Mouse (Mus musculus): ENCODE results near the gene Arl6ip1. TPM values are rescaled to one million over a fixed set of nuclear protein-coding genes. Genes with fewer than 3 reads are reported as not detected.

The Arl6ip1 gene
- polyA plus RNA-seq, 1 experiment from 2014 or later = 505 TPM

DNA sequence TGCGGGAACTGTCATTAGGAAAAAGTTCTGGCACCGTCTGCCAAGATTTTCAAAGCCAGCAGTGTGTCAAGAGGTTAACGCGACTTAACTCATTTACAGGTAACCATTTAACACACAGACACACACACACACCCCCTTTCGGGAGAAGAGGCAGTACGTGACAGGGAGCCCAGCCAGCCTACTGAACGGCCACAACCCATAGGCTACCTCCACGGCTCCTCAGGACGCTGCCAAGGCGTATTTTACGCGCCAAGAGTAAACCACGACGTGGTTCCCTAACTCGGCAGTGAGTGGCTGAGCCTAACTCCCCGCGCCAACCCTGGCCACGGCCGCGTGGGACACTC lies 14.0 kb downstream of the Arl6ip1 start:
- H3K9ac ChIP-seq (replicated peaks) = peak overlapping the region; percentile 96
- H3K27me3 ChIP-seq = no peaks in the 10 kb centered on the region
- H3K9me3 ChIP-seq = no peaks in the 10 kb centered on the region
- ATAC-seq (ENCODE audit: low FRiP score, low read depth) = no peak
- peaks cover 66% of the 10 kb centered on the region for H3K36me3 ChIP-seq
- H3K4me1 ChIP-seq = peaks cover 51% of the 10 kb centered on the region
- peak overlapping the region; percentile 84 for H3K27ac ChIP-seq (replicated peaks)
- 1% methylated on average over 20 of the region's 20 CpGs for WGBS
- peak overlapping the region; percentile 92 for H3K4me2 ChIP-seq (replicated peaks)
- peak overlapping the region; percentile 94 for H3K4me3 ChIP-seq

- Histone ChIP-seq H3K4me3 (peak overlapping the region; percentile 94), H3K9ac (replicated peaks) (peak overlapping the region; percentile 96; the same call in 1 of the 2 replicates), H3K9me3 (no peaks in the 10 kb centered on the region), H3K4me1 (peaks cover 52% of the 10 kb centered on the region), H3K27me3 (no peaks in the 10 kb centered on the region), H3K36me3 (peaks cover 66% of the 10 kb centered on the region), H3K27ac (replicated peaks) (no peak overlapping the region), H3K4me2 (replicated peaks) (peak overlapping the region; percentile 92)
- ATAC-seq (ENCODE audit: low FRiP score, low read depth) = no peak
- whole genome bisulfite sequencing = 76% methylated on average over 5 of the region's 5 CpGs
Measured at GRCm38 (mm10) chr7:118113541-118114297, 15.7 kb downstream of the Arl6ip1 start.

GRCm38 (mm10) chr7:118111128-118111527 lies 18.3 kb downstream of the Arl6ip1 start:
- Histone ChIP-seq H3K4me2 (replicated peaks) (0 out of 2 replicates have a peak overlapping the region, but pooled peaks have one; percentile 92), H3K4me3 (0 out of 2 replicates have a peak overlapping the region, but pooled peaks have one; percentile 13)
- WGBS = 90% methylated on average over 3 of the region's 3 CpGs

GRCm38 (mm10) chr7:118107671-118108070 lies 21.8 kb downstream of the Arl6ip1 start:
- Histone ChIP-seq H3K4me1 (peaks cover 22% of the 10 kb centered on the region), H3K36me3 (peaks cover 83% of the 10 kb centered on the region), H3K9ac (replicated peaks) (no peak overlapping the region), H3K4me3 (no peak overlapping the region), H3K27me3 (no peaks in the 10 kb centered on the region), H3K4me2 (replicated peaks) (no peak overlapping the region), H3K27ac (replicated peaks) (no peak overlapping the region), H3K9me3 (no peaks in the 10 kb centered on the region)
- WGBS = 71% methylated on average over 1 of the region's 1 CpGs
- no peak for ATAC-seq (ENCODE audit: low FRiP score, low read depth)

More at GRCm38 (mm10) chr7:118111128-118111527, 18.3 kb downstream of the Arl6ip1 start:
- no peak overlapping the region for H3K27ac ChIP-seq (replicated peaks)
- peaks cover 85% of the 10 kb centered on the region for H3K36me3 ChIP-seq
- H3K9ac ChIP-seq (replicated peaks) = no peak overlapping the region
- H3K27me3 ChIP-seq = no peaks in the 10 kb centered on the region
- H3K9me3 ChIP-seq = no peaks in the 10 kb centered on the region
- H3K4me1 ChIP-seq = peaks cover 48% of the 10 kb centered on the region
- ATAC-seq (ENCODE audit: low FRiP score, low read depth) = no peak

DNA sequence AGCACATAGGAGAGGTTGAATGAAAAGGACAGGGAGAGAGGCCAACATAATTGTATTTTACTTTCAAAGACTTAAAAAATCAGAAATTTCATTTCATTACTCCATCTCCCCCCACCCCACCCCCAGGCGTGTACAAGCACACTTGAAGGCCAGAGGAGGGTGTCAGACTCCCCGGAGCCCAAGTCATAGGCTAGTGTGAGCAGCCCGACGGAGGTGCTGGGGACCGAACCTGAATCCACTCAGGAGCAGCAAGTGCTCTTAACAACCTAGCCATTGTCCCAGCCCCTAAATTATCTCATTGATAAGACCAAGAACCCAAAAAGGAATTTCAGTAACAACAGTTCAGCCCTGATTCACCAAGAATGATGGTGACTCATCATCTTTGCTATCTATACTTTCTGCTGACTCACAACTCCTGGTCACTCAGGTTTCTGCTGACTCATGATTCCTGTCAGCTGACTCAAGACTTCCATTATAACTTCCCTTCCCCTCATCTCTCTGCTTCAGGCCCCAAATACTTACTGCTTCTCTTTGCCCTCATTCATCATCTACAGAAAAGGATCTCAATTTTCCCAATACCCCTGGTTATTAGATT lies 24.9 kb downstream of the Arl6ip1 start:
- no peak for ATAC-seq (ENCODE audit: low FRiP score, low read depth)
- Histone ChIP-seq H3K9me3 (no peaks in the 10 kb centered on the region), H3K36me3 (peaks cover 52% of the 10 kb centered on the region), H3K4me2 (replicated peaks) (no peak overlapping the region), H3K9ac (replicated peaks) (no peak overlapping the region), H3K27ac (replicated peaks) (no peak overlapping the region), H3K4me1 (no peaks in the 10 kb centered on the region), H3K4me3 (no peak overlapping the region), H3K27me3 (no peaks in the 10 kb centered on the region)
- 76% methylated on average over 5 of the region's 5 CpGs for WGBS

DNA sequence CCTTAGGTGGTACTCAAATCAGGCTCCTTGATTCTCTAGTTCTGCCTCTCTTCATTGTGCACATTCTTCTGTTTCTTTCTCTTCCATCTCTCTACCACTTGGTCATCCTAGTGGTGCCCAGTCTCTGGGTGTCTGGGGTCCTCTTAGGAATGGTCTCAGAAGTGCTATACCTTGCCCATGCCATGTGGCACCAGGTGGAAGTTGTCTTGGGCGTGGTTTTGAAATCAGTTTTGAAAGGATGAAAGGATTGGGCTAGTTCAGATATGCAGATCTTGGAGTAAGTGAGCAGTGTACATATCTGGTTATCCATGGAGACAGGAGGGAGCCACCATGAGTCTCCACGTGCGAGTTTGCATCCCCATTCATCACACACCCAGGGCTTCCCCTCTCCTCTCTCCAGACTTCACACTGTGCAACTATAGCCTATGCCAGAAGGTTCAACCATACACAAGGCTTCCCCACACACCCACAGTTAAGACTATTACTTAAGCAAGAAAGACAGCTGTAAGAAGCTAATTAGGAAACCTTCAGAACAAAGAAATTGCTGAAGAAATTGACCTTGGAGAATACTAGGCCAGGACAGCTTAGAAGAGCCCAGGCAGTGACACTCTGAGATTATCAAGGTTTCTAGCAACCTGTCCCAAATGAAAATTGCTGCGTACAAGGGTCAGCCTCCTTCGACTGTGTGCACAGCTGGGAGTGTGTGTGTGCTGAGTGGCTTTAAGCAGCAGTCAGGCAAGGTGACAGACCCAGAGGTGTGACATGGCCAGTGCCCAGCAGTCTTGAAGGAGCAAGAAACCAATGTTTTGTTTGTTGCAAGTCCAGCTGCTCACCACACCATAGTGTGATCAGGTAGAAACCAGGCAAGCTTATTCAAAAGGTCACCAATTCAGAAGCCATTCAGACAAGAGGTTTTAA lies 25.7 kb downstream of the Arl6ip1 start:
- Histone ChIP-seq H3K4me1 (no peaks in the 10 kb centered on the region), H3K27me3 (no peaks in the 10 kb centered on the region), H3K4me2 (replicated peaks) (no peak overlapping the region), H3K9me3 (no peaks in the 10 kb centered on the region), H3K9ac (replicated peaks) (no peak overlapping the region), H3K36me3 (peaks cover 44% of the 10 kb centered on the region), H3K27ac (replicated peaks) (0 out of 2 replicates have a peak overlapping the region, but pooled peaks have one; percentile 15), H3K4me3 (no peak overlapping the region)
- ATAC-seq (ENCODE audit: low FRiP score, low read depth) = no peak
- 45% methylated on average over 5 of the region's 5 CpGs for WGBS

DNA sequence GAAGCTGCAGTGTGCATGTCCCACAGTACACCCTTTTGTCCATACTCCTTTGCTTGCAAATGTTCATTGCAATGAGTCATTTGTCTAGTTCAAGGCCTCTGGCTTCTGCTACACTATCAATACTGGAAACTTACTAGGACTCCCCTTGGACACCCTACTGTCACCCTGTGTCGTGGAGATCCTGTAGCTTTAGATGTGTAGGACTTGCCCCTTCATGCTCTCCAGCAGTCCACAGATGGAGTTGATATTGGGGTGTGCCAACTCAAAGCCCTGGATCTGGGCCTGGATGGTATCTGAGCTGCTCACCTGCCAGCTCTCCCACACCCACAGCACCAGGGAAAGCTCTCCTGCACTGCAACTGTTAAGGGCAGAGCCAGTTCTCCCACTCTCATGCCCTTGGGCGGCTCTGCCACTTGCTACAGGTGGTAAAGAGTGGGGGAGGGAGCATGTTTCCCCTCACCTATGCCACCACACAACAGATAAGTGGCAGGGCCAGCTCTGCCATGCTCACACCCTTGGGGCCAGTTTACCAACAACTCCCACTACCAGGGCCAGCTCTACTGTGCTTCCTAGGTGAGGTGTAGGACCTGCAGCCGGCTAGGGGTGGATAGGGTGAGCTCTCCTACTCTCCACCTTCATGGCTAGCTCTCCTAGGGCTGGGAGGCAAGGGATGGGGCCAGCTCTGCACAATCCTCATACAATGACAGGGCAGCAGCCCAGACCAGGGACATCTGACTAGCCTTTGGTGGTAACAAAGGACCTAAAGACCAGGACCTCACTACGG lies 26.6 kb downstream of the Arl6ip1 start:
- H3K4me1 ChIP-seq = no peaks in the 10 kb centered on the region
- peaks cover 35% of the 10 kb centered on the region for H3K36me3 ChIP-seq
- WGBS = 51% methylated on average over 4 of the region's 4 CpGs
- H3K4me2 ChIP-seq (replicated peaks) = no peak overlapping the region
- ATAC-seq (ENCODE audit: low FRiP score, low read depth) = peak; percentile 51
- H3K9me3 ChIP-seq = no peaks in the 10 kb centered on the region
- 0 out of 2 replicates have a peak overlapping the region, but pooled peaks have one; percentile 15 for H3K27ac ChIP-seq (replicated peaks)
- no peaks in the 10 kb centered on the region for H3K27me3 ChIP-seq
- H3K9ac ChIP-seq (replicated peaks) = no peak overlapping the region
- no peak overlapping the region for H3K4me3 ChIP-seq

GRCm38 (mm10) chr7:118102231-118102630 lies 27.2 kb downstream of the Arl6ip1 start:
- no peaks in the 10 kb centered on the region for H3K27me3 ChIP-seq
- no peak overlapping the region for H3K9ac ChIP-seq (replicated peaks)
- H3K4me3 ChIP-seq = no peak overlapping the region
- H3K36me3 ChIP-seq = peaks cover 29% of the 10 kb centered on the region
- H3K4me1 ChIP-seq = no peaks in the 10 kb centered on the region
- 49% methylated on average over 4 of the region's 4 CpGs for WGBS
- H3K9me3 ChIP-seq = no peaks in the 10 kb centered on the region
- no peak overlapping the region for H3K27ac ChIP-seq (replicated peaks)
- no peak overlapping the region for H3K4me2 ChIP-seq (replicated peaks)
- 0 out of 2 replicates have a peak, but pooled peaks have one; percentile 5 for ATAC-seq (ENCODE audit: low FRiP score, low read depth)

DNA sequence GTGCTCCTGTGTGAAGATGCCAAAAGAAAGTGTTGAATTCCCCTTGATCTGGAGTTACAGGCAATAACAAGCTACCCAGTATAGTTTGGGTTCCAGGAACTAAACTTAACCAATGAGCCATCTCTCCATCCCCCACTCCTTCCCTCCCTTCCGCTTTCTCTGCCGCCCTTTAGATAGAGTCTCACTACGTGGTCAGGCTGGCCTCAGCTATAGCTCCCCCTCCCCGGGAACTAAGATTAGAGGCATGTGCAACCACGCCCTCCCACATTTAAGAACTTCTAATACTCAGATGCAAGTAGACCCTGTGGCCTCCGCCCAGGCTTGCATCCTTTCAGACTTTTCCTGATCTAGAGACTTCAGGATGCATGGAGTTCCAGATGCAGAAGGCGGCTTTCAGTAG lies 31.8 kb downstream of the Arl6ip1 start:
- 73% methylated on average over 7 of the region's 7 CpGs for WGBS
- Histone ChIP-seq H3K4me3 (no peak overlapping the region), H3K9me3 (no peaks in the 10 kb centered on the region), H3K27ac (replicated peaks) (no peak overlapping the region), H3K36me3 (no peaks in the 10 kb centered on the region), H3K4me2 (replicated peaks) (no peak overlapping the region), H3K9ac (replicated peaks) (no peak overlapping the region), H3K4me1 (no peaks in the 10 kb centered on the region; the same call in 1 of the 2 replicates), H3K27me3 (no peaks in the 10 kb centered on the region)
- no peak for ATAC-seq (ENCODE audit: low FRiP score, low read depth)

GRCm38 (mm10) chr7:118079987-118080386 lies 49.5 kb downstream of the Arl6ip1 start:
- H3K27ac ChIP-seq (replicated peaks) = no peak overlapping the region
- H3K36me3 ChIP-seq = no peaks in the 10 kb centered on the region
- H3K4me2 ChIP-seq (replicated peaks) = no peak overlapping the region
- no peak overlapping the region for H3K4me3 ChIP-seq
- no peak overlapping the region for H3K9ac ChIP-seq (replicated peaks)
- H3K9me3 ChIP-seq = no peaks in the 10 kb centered on the region
- H3K4me1 ChIP-seq = no peaks in the 10 kb centered on the region
- ATAC-seq (ENCODE audit: low FRiP score, low read depth) = no peak
- H3K27me3 ChIP-seq = no peaks in the 10 kb centered on the region
- 90% methylated on average over 4 of the region's 4 CpGs for WGBS

GRCm38 (mm10) chr7:118079097-118079496 lies 50.4 kb downstream of the Arl6ip1 start:
- no peaks in the 10 kb centered on the region for H3K4me1 ChIP-seq
- no peak overlapping the region for H3K27ac ChIP-seq (replicated peaks)
- 88% methylated on average over 5 of the region's 5 CpGs for WGBS
- no peaks in the 10 kb centered on the region for H3K9me3 ChIP-seq
- no peaks in the 10 kb centered on the region for H3K36me3 ChIP-seq
- H3K9ac ChIP-seq (replicated peaks) = no peak overlapping the region
- H3K27me3 ChIP-seq = no peaks in the 10 kb centered on the region
- no peak overlapping the region for H3K4me2 ChIP-seq (replicated peaks)
- ATAC-seq (ENCODE audit: low FRiP score, low read depth) = no peak
- H3K4me3 ChIP-seq = no peak overlapping the region

All from midbrain, embryonic 12.5 days (tissue).